Mouse (Mus musculus) left cerebral cortex, adult 11 months (tissue): Measurements from ENCODE around the gene Slc7a11.

Experiments used
- DNase-seq: peaks from one replicate; pipeline ENCODE4 v3.0.0; 2022; ENCODE audit warnings: low spot score

The Slc7a11 gene

GRCm38 (mm10) chr3:49992891-49993290, 450.5 kb downstream of the Slc7a11 start:
- DNase-seq = no peak

- no peak for DNase-seq
Observed at GRCm38 (mm10) chr3:49987236-49987635, 456.2 kb downstream of the Slc7a11 start.

- DNase-seq = no peak
Observed at GRCm38 (mm10) chr3:49984795-49985194, 458.6 kb downstream of the Slc7a11 start.

- DNase-seq = no peak
Observed at GRCm38 (mm10) chr3:49983429-49984268, 459.8 kb downstream of the Slc7a11 start.

GRCm38 (mm10) chr3:49973994-49974393, 469.4 kb downstream of the Slc7a11 start:
- DNase-seq = no peak

GRCm38 (mm10) chr3:49965569-49965968, 477.8 kb downstream of the Slc7a11 start:
- DNase-seq = no peak

- no peak for DNase-seq
Observed at GRCm38 (mm10) chr3:49960581-49960980, 482.8 kb downstream of the Slc7a11 start.

GRCm38 (mm10) chr3:49946845-49947244, 496.6 kb downstream of the Slc7a11 start:
- no peak for DNase-seq

- DNase-seq = peak; percentile 17
Observed at GRCm38 (mm10) chr3:49944783-49945182, 498.6 kb downstream of the Slc7a11 start.

GRCm38 (mm10) chr3:49937611-49938010, 505.8 kb downstream of the Slc7a11 start:
- DNase-seq = no peak

- DNase-seq = no peak
Observed at GRCm38 (mm10) chr3:49929496-49929895, 513.9 kb downstream of the Slc7a11 start.

- DNase-seq = no peak
Observed at GRCm38 (mm10) chr3:49928509-49929263, 514.7 kb downstream of the Slc7a11 start.

GRCm38 (mm10) chr3:49913929-49914328, 529.5 kb downstream of the Slc7a11 start:
- DNase-seq = no peak

- DNase-seq = no peak
Observed at GRCm38 (mm10) chr3:49910922-49911321, 532.5 kb downstream of the Slc7a11 start.

- no peak for DNase-seq
Observed at GRCm38 (mm10) chr3:49908426-49909341, 534.7 kb downstream of the Slc7a11 start.

- DNase-seq = no peak
Observed at GRCm38 (mm10) chr3:49893945-49894344, 549.5 kb downstream of the Slc7a11 start.

- no peak for DNase-seq
Observed at GRCm38 (mm10) chr3:49887359-49887758, 556.1 kb downstream of the Slc7a11 start.

GRCm38 (mm10) chr3:49886220-49886945, 557.0 kb downstream of the Slc7a11 start:
- no peak for DNase-seq

GRCm38 (mm10) chr3:49880496-49880895, 562.9 kb downstream of the Slc7a11 start:
- no peak for DNase-seq

GRCm38 (mm10) chr3:49870786-49871185, 572.6 kb downstream of the Slc7a11 start:
- no peak for DNase-seq

GRCm38 (mm10) chr3:49867951-49868584, 575.3 kb downstream of the Slc7a11 start:
- no peak for DNase-seq
